Mouse (Mus musculus): ENCODE results near the gene Adipor1.

The Adipor1 gene

DNA sequence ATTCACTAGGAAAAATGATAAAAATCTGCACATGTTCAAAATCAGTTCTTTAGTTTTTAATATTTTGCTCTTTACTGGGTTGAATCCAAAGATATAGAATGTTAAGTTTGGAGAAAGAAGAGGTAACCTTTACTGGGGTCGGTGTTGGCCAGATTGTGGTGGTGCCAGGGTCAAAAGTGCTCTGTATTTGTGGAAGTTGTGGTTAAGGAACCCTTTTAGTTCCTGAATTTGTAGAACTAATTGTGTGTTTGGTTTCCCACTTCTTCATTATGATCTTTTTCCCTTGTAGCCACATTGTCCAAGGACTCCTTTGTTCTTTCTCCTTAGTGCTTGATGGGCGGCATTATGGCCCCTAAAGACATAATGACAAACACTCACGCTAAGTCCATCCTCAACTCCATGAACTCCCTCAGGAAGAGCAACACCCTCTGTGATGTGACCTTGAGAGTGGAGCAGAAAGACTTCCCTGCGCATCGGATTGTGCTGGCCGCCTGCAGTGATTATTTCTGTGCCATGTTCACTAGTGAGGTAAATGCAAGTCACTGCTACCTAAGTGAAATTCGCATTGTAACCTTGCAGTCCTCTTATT, 43.1 kb downstream of the Adipor1 start:
- in situ Hi-C loops (cut with MboI; ENCODE audit: low pct_unique_long_range_greater_than_20kb in 1 of 2, low sequenced_read_pairs in 2 of 2, unreplicated experiment in 1 of 2): no loop called here

DNA sequence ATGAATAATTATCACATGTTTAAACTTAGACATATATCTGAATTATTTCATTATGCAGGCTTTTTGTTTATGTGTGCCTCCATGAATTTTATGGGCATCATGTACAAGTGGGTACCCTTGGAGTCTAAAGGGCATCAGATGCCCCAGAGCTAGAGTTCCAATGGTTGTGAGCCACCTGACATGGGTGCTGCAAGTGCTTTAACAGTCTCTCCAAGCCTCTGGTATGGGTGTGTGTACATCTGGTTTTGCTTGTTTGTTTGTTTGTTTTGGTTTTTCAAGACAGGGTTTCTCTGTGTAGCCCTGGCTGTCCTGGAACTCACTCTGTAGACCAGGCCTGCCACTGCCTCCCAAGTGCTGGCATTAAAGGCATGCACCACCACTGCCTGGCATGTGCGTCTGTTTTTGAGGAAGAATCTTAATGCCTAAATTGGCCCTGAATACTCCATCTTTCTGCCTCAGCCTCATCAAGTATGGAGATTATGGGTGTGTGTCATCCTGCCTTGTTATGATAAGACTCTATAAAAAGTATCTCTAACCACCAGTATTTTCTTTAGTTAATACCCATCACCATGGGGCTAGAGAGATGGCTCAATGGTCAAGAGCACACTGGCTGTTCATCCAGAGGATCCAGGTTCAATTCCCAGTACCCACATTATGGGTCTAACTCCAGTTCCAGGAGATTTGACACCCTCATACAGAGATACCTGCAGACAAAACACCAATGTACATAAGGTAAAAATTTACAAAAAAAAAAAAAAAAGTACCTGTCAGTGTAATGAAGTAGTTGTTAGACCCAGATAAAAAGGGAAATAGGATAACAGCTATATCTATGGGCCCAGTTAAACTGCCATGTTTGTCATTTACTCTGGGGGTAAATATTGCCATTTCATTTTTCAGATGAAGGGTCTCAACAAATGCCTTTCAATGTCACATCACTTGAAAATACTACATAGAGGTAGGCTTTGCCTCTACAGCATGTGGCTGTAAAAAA, 45.4 kb downstream of the Adipor1 start:
- in situ Hi-C loops (cut with MboI; ENCODE audit: low pct_unique_long_range_greater_than_20kb in 1 of 2, low sequenced_read_pairs in 2 of 2, unreplicated experiment in 1 of 2): no loop called here

All from mouse embryonic stem cell (cell line).